Mouse (Mus musculus) heart, embryonic 13.5 days (tissue): Measurements from ENCODE around the gene Calml3. TPM values are rescaled to one million over a fixed set of nuclear protein-coding genes. Genes with fewer than 3 reads are reported as not detected.
A peak's percentile ranks its signal among the peaks of the same experiment; 100 is the strongest.

Source experiments
- ATAC-seq: fragments of 200-750 bp; cut with Nextera tagmentation; 2 replicates; pipeline ENCODE4 v1.8.0; 2017; ENCODE audit warnings: moderate TSS enrichment; ENCODE audit not compliant: insufficient number of reproducible peaks, low FRiP score, low TSS enrichment; ENCODE audit errors: extremely low read depth
- H3K27ac ChIP-seq: fragments of 300-500 bp; sonication (generic); replicated peaks from 2 replicates; pipeline ENCODE4 v1.5.1; 2015; ENCODE audit warnings: moderate library complexity, mild to moderate bottlenecking, inconsistent platforms
- H3K27me3 ChIP-seq: fragments of 300-500 bp; sonication (generic); replicated peaks from 2 replicates; pipeline ENCODE4 v1.6.1; 2015; ENCODE audit warnings: mild to moderate bottlenecking, inconsistent platforms
- H3K36me3 ChIP-seq: fragments of 300-500 bp; sonication (generic); 2 replicates; pipeline ENCODE4 v1.6.1; 2015; ENCODE audit warnings: mild to moderate bottlenecking, inconsistent platforms
- H3K4me1 ChIP-seq: fragments of 300-500 bp; sonication (generic); 2 replicates; pipeline ENCODE4 v1.6.1; 2015; ENCODE audit warnings: inconsistent platforms
- H3K4me2 ChIP-seq: fragments of 300-500 bp; sonication (generic); 2 replicates; pipeline ENCODE4 v1.6.1; 2015; ENCODE audit warnings: inconsistent platforms, mild to moderate bottlenecking, moderate library complexity
- H3K4me3 ChIP-seq: fragments of 300-500 bp; sonication (generic); 2 replicates; pipeline ENCODE4 v1.5.1; 2015; ENCODE audit warnings: moderate library complexity, mild to moderate bottlenecking, inconsistent platforms
- H3K9ac ChIP-seq: fragments of 300-500 bp; sonication (generic); 2 replicates; pipeline ENCODE4 v1.6.1; 2015; ENCODE audit warnings: inconsistent platforms, mild to moderate bottlenecking, moderate library complexity
- H3K9me3 ChIP-seq: fragments of 300-500 bp; sonication (generic); 2 replicates; pipeline ENCODE4 v1.6.1; 2016; ENCODE audit warnings: inconsistent platforms
- WGBS: fragments of 180-500 bp; shearing (Covaris S2); methylation state at CpG from one replicate; pipeline ENCODE4 v1.1.7; 2015; ENCODE audit warnings: mixed read lengths; 5-methylcytosine and 5-hydroxymethylcytosine counted together
- polyA plus RNA-seq: library from polyadenylated mRNA; unstranded; fragments of >200 nt; fragmentation: Nextera tagmentation; extraction: Ambion mirVana; gene quantifications from 2 replicates; pipeline ENCODE4 v1.2.1, GENCODE M21; 2015

Calml3 gene
- polyA plus RNA-seq, 1 experiment from 2014 or later = not detected

GRCm38 (mm10) chr13:3807131-3807827, 3.2 kb upstream of the Calml3 start:
- ATAC-seq = no peak
- WGBS = 74% methylated on average over 7 of the region's 7 CpGs

GRCm38 (mm10) chr13:3805638-3806037, 1.5 kb upstream of the Calml3 start:
- WGBS = 57% methylated on average over 5 of the region's 5 CpGs
- ATAC-seq = no peak
- no peaks in the 10 kb centered on the region for H3K9me3 ChIP-seq

More at GRCm38 (mm10) chr13:3807131-3807827, 3.2 kb upstream of the Calml3 start:
- H3K4me1 ChIP-seq = peaks cover 10% of the 10 kb centered on the region
- no peaks in the 10 kb centered on the region for H3K36me3 ChIP-seq
- no peak overlapping the region for H3K4me3 ChIP-seq
- no peak overlapping the region for H3K27ac ChIP-seq
- H3K9ac ChIP-seq = no peak overlapping the region
- H3K27me3 ChIP-seq = no peaks in the 10 kb centered on the region
- no peaks in the 10 kb centered on the region for H3K9me3 ChIP-seq
- no peak overlapping the region for H3K4me2 ChIP-seq

GRCm38 (mm10) chr13:3805132-3805531, 1.0 kb upstream of the Calml3 start:
- no peak for ATAC-seq
- no peak overlapping the region; the same call in 1 of the 2 replicates for H3K27ac ChIP-seq

More at GRCm38 (mm10) chr13:3805638-3806037, 1.5 kb upstream of the Calml3 start:
- Histone ChIP-seq H3K4me2 (no peak overlapping the region), H3K4me1 (peaks cover 16% of the 10 kb centered on the region), H3K9ac (no peak overlapping the region), H3K27ac (peak overlapping the region; percentile 50; the same call in 1 of the 2 replicates), H3K4me3 (no peak overlapping the region), H3K36me3 (no peaks in the 10 kb centered on the region), H3K27me3 (no peaks in the 10 kb centered on the region)

GRCm38 (mm10) chr13:3799386-3799785, 4.7 kb downstream of the Calml3 start:
- Histone ChIP-seq H3K27ac (peak overlapping the region; percentile 58), H3K36me3 (no peaks in the 10 kb centered on the region), H3K4me1 (peaks cover 22% of the 10 kb centered on the region), H3K9ac (no peak overlapping the region), H3K4me3 (no peak overlapping the region), H3K4me2 (peak overlapping the region; percentile 33), H3K9me3 (no peaks in the 10 kb centered on the region), H3K27me3 (no peaks in the 10 kb centered on the region)
- ATAC-seq = no peak
- 11% methylated on average over 3 of the region's 3 CpGs for WGBS

More at GRCm38 (mm10) chr13:3805132-3805531, 1.0 kb upstream of the Calml3 start:
- Histone ChIP-seq H3K4me1 (peaks cover 17% of the 10 kb centered on the region), H3K4me3 (no peak overlapping the region), H3K4me2 (no peak overlapping the region), H3K9ac (no peak overlapping the region), H3K36me3 (no peaks in the 10 kb centered on the region), H3K9me3 (no peaks in the 10 kb centered on the region), H3K27me3 (no peaks in the 10 kb centered on the region)
- WGBS = 49% methylated on average over 2 of the region's 2 CpGs

GRCm38 (mm10) chr13:3798751-3799150, 5.4 kb downstream of the Calml3 start:
- no peak overlapping the region for H3K4me2 ChIP-seq
- H3K27me3 ChIP-seq = no peaks in the 10 kb centered on the region
- H3K4me1 ChIP-seq = peaks cover 22% of the 10 kb centered on the region
- H3K9me3 ChIP-seq = no peaks in the 10 kb centered on the region
- H3K9ac ChIP-seq = no peak overlapping the region
- H3K27ac ChIP-seq = peak overlapping the region; percentile 24; the same call in 1 of the 2 replicates
- no peaks in the 10 kb centered on the region for H3K36me3 ChIP-seq
- ATAC-seq = no peak
- no peak overlapping the region for H3K4me3 ChIP-seq

GRCm38 (mm10) chr13:3796649-3797048, 7.5 kb downstream of the Calml3 start:
- Histone ChIP-seq H3K36me3 (no peaks in the 10 kb centered on the region), H3K9me3 (no peaks in the 10 kb centered on the region), H3K27ac (no peak overlapping the region), H3K9ac (no peak overlapping the region), H3K4me3 (no peak overlapping the region), H3K4me1 (peaks cover 35% of the 10 kb centered on the region), H3K4me2 (no peak overlapping the region), H3K27me3 (no peaks in the 10 kb centered on the region)
- ATAC-seq = no peak
- WGBS = 68% methylated on average over 4 of the region's 4 CpGs

GRCm38 (mm10) chr13:3789531-3789930, 14.6 kb downstream of the Calml3 start:
- H3K27me3 ChIP-seq = no peaks in the 10 kb centered on the region
- H3K4me2 ChIP-seq = no peak overlapping the region
- no peak overlapping the region for H3K27ac ChIP-seq
- H3K9me3 ChIP-seq = no peaks in the 10 kb centered on the region
- WGBS = 76% methylated on average over 2 of the region's 2 CpGs
- no peaks in the 10 kb centered on the region for H3K36me3 ChIP-seq
- H3K4me1 ChIP-seq = peaks cover 26% of the 10 kb centered on the region
- no peak for ATAC-seq
- no peak overlapping the region for H3K4me3 ChIP-seq
- no peak overlapping the region for H3K9ac ChIP-seq

- Histone ChIP-seq H3K4me1 (peaks cover 26% of the 10 kb centered on the region), H3K4me2 (no peak overlapping the region), H3K9me3 (no peaks in the 10 kb centered on the region), H3K4me3 (no peak overlapping the region), H3K27me3 (no peaks in the 10 kb centered on the region), H3K27ac (no peak overlapping the region), H3K9ac (no peak overlapping the region), H3K36me3 (no peaks in the 10 kb centered on the region)
- WGBS = 72% methylated on average over 2 of the region's 2 CpGs
- ATAC-seq = no peak
Observed at GRCm38 (mm10) chr13:3788588-3788987, 15.5 kb downstream of the Calml3 start.

GRCm38 (mm10) chr13:3787644-3788043, 16.5 kb downstream of the Calml3 start:
- Histone ChIP-seq H3K9me3 (no peaks in the 10 kb centered on the region), H3K9ac (no peak overlapping the region), H3K27me3 (no peaks in the 10 kb centered on the region), H3K36me3 (no peaks in the 10 kb centered on the region), H3K4me3 (no peak overlapping the region), H3K27ac (no peak overlapping the region), H3K4me1 (peaks cover 24% of the 10 kb centered on the region), H3K4me2 (no peak overlapping the region)
- 77% methylated on average over 3 of the region's 3 CpGs for WGBS
- no peak for ATAC-seq

GRCm38 (mm10) chr13:3787102-3787501, 17.0 kb downstream of the Calml3 start:
- H3K27ac ChIP-seq = no peak overlapping the region
- no peak overlapping the region for H3K4me2 ChIP-seq
- H3K27me3 ChIP-seq = no peaks in the 10 kb centered on the region
- peaks cover 24% of the 10 kb centered on the region for H3K4me1 ChIP-seq
- no peaks in the 10 kb centered on the region for H3K36me3 ChIP-seq
- no peak overlapping the region for H3K4me3 ChIP-seq
- WGBS = 38% methylated on average over 4 of the region's 4 CpGs
- ATAC-seq = no peak
- no peak overlapping the region for H3K9ac ChIP-seq
- no peaks in the 10 kb centered on the region for H3K9me3 ChIP-seq

- no peaks in the 10 kb centered on the region for H3K9me3 ChIP-seq
- no peaks in the 10 kb centered on the region for H3K27me3 ChIP-seq
- 60% methylated on average over 2 of the region's 2 CpGs for WGBS
- H3K4me2 ChIP-seq = no peak overlapping the region
- no peak overlapping the region for H3K27ac ChIP-seq
- no peak overlapping the region for H3K9ac ChIP-seq
- no peak overlapping the region for H3K4me3 ChIP-seq
- H3K4me1 ChIP-seq = peaks cover 13% of the 10 kb centered on the region
- no peak for ATAC-seq
- no peaks in the 10 kb centered on the region for H3K36me3 ChIP-seq
Observed at GRCm38 (mm10) chr13:3783621-3784020, 20.5 kb downstream of the Calml3 start.

GRCm38 (mm10) chr13:3782499-3782898, 21.6 kb downstream of the Calml3 start:
- Histone ChIP-seq H3K27ac (no peak overlapping the region), H3K36me3 (no peaks in the 10 kb centered on the region), H3K4me1 (peaks cover 13% of the 10 kb centered on the region), H3K4me2 (no peak overlapping the region), H3K9me3 (no peaks in the 10 kb centered on the region), H3K9ac (no peak overlapping the region), H3K4me3 (no peak overlapping the region), H3K27me3 (no peaks in the 10 kb centered on the region)
- no peak for ATAC-seq
- 54% methylated on average over 2 of the region's 2 CpGs for WGBS
